Mouse (Mus musculus): Measurements from ENCODE around the gene P3h3.
A peak's percentile ranks its signal among the peaks of the same experiment; 100 is the strongest.

The P3h3 gene

DNA sequence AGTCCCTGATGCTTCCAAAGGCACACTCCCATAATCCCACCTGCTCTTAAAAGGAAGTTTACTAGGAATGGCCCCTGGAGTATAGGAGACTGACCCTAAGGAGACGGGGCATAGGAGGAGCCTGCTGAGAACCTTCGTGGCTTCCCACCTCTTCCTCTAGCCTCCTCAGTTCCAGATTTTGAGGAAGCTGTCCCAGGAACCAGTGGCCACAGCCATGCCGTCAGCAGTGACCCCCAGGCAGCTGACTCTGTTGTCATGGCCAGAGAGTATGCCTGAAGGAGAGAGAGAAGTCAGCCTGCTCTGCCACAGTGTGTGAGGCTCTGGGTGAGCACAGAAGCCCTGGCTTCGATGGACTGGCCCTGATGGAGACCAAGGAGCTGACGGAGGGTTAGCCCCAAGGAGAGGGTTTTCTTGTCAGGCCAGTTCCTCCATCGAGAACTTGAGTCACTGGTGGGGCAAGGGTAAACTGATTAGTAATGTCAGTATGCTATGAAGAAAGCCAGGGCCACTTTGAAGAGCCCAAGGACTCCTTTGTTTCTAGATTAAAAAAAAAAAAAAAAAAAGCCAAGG lies 23.0 kb downstream of the P3h3 start:
- DNase-seq (ENCODE audit: inconsistent age in 2 of 2, low spot score in 1 of 2): peak in 1 of 2 experiments; percentile 67

DNA sequence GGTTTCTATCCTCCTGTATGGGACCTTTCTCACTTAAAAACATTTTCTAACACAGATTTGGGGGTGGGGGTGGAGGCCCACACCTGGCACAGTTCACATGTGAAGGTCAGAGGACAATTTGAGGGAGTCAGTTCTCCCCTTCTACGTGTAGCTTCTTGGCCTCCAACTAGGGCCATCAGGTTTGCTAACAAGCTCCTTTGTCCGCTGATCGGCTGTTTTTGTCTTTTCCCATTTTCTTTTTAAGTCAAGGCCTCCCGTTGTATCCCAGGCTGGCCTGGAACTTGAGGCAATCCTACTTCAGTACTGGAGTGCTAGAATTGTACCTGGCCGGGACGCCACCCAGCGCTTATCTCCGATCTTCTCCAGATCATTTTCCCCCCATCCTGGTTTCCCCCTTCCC lies 25.9 kb downstream of the P3h3 start:
- no peak for DNase-seq (ENCODE audit: inconsistent age in 2 of 2, low spot score in 1 of 2)

GRCm38 (mm10) chr6:124831199-124831598 lies 26.4 kb downstream of the P3h3 start:
- DNase-seq (ENCODE audit: inconsistent age in 2 of 2, low spot score in 1 of 2): peak in 1 of 2 experiments; percentile 42

DNA sequence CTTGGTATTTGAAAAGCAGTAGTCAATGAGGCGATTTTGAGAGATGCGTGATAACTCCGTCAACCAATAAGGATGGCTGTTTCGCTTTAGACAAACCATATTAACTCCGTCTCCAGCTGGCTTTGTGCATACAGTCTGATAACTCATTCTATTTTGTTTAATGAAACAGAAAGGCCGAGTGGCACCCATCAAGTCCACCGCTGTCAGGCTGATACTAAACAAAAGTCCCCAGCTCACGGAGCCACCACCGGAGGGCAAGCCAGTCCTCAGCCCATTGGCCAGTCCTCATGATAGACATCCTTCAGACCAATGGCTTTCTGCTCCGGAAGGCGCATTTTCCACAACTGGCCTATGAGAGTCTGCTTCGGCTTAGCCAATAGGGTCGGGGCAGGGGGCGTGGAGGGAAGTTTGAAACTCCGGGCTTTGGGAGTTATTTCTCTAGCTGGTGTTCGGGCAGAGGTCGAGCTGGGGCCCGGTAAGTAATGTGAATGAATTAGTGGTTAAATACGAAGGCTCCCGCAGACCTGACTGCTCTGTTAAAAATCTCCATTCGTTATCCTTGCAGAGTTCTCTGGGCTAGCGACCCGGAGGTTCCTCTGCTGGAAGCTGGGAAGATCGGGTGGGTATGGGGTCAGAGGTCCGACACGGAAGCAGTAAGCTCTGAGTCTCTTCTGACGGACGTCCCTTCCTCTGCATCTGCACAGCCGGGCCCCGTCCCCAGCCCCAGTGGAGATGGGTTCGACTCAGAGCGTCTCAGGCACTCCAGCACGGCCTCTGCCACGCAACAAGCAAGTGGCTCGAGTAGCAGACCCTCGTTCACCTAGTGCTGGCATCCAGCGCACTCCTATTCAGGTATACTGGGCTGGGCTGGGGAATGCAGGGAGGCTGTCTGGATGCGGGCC lies 27.5 kb downstream of the P3h3 start:
- peak; percentile 94 to 98 for DNase-seq (ENCODE audit: inconsistent age in 2 of 2, low spot score in 1 of 2)

GRCm38 (mm10) chr6:124828868-124829798 lies 28.4 kb downstream of the P3h3 start, which contains the start of the genes Usp5 and Cdca3:
TSS of gene Usp5 (minus strand) at chr6:124829484.
TSS of gene Cdca3 (plus strand) at chr6:124829547.
- DNase-seq (ENCODE audit: inconsistent age in 2 of 2, low spot score in 1 of 2): peak; percentile 99 to 100

DNA sequence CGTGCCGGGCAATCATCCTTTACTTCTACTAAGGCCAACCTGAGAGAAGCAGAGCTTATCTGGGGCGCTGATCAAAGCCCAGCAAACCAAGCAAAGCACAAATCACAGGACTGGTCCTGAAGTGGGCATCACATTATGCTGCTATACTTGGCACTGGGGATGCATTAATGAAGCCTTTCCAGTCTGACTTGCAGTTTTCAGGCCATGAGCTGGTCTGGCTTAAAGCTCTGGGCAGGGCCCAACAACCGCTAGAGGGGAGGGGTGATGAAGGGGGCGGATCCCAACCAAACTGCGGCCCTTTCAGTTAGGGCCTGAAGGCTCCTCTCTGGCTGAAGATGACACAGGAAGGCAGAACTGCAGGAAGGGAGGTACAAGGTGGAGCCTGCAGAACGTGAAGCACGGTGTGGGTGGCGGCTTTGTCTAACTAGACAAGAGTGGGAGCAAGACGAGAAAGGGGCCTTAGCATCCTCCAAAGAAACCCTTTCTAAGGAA lies 29.4 kb downstream of the P3h3 start:
- DNase-seq (ENCODE audit: inconsistent age in 2 of 2, low spot score in 1 of 2): peak; percentile 73 to 85

DNA sequence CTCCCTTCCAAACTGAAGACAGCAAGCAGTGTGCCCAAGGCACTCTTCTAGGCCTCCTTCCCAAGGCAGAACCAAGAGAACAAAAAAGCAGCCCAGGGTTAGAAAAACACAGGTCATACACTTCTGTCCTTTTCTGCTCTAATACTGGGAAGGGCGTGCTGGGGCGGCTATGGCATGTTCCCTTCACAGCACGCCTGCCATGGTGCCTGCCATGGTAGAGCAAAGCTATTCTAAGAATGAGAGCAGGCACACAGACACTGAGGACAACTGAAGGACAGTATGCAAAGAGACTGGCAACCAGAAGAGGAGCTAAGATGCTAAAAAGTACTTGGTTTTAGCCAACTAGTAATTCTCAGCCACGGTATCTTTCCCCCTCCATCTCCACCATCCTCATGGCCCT lies 35.5 kb downstream of the P3h3 start:
- no peak for DNase-seq (ENCODE audit: inconsistent age in 2 of 2, low spot score in 1 of 2)

- DNase-seq (ENCODE audit: inconsistent age in 2 of 2, low spot score in 1 of 2): peak in 1 of 2 experiments; percentile 16
These were observed 36.7 kb downstream of the P3h3 start for GRCm38 (mm10) chr6:124820891-124821290.

DNA sequence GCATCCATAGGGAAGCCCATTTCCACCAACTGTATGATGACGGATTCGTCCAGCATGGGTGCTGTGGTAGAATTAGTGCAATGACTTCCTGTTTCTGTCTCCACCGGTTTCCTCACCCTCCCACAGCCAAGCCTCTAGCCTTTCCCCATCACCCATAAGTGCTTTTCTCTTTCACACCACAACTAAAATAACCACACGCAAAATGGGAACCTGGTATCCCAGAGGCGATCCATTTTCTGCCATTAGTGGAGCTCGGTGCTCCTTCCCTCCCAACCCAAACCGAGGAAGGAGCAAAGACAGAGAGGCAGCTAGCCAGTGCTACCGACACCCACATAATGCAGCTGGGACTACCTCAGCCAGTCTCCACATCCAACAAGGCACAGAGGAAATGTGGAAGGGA lies 39.6 kb downstream of the P3h3 start:
- peak; percentile 6 to 30 for DNase-seq (ENCODE audit: inconsistent age in 2 of 2, low spot score in 1 of 2)

GRCm38 (mm10) chr6:124817563-124817962 lies 40.0 kb downstream of the P3h3 start:
- DNase-seq (ENCODE audit: inconsistent age in 2 of 2, low spot score in 1 of 2): no peak

DNA sequence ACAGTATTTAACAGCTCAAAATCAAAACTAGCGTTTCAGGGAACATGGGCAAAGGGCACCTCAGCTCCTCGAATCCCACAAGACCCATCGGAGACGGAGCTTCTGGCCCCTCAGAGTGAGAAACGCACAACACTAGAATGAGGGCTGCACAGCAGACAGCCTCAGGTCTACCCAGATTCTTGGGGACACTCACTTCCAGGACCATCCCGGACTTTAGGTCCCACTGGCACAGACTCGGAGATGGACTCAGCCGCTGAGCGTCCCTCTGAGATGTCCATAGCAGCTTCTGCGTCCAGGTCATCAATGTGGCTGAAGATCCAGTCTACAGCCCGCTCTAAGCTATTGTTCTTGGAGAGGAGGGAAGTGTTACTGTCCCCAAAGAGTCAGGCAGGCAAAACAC lies 40.4 kb downstream of the P3h3 start:
- peak; percentile 4 to 27 for DNase-seq (ENCODE audit: inconsistent age in 2 of 2, low spot score in 1 of 2)

DNA sequence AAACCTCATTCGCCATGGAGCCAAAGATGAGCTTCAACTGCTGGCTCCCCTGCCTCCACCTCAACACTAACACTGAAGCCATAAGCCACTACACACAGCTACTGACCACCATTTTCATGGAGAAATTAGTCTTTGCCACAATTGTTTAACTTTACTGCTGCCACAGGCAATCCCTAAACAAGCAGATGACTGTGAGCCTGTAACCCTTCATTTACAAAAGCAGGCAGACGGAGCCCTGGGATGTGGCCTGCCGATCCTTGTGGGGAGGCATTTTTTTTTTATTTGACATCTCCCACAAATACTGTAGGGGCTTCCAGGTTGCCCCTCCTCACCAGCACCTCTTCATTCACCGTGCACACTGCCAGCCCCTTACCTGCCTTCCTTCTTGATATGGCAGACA lies 40.9 kb downstream of the P3h3 start:
- peak; percentile 2 to 22 for DNase-seq (ENCODE audit: inconsistent age in 2 of 2, low spot score in 1 of 2)

DNA sequence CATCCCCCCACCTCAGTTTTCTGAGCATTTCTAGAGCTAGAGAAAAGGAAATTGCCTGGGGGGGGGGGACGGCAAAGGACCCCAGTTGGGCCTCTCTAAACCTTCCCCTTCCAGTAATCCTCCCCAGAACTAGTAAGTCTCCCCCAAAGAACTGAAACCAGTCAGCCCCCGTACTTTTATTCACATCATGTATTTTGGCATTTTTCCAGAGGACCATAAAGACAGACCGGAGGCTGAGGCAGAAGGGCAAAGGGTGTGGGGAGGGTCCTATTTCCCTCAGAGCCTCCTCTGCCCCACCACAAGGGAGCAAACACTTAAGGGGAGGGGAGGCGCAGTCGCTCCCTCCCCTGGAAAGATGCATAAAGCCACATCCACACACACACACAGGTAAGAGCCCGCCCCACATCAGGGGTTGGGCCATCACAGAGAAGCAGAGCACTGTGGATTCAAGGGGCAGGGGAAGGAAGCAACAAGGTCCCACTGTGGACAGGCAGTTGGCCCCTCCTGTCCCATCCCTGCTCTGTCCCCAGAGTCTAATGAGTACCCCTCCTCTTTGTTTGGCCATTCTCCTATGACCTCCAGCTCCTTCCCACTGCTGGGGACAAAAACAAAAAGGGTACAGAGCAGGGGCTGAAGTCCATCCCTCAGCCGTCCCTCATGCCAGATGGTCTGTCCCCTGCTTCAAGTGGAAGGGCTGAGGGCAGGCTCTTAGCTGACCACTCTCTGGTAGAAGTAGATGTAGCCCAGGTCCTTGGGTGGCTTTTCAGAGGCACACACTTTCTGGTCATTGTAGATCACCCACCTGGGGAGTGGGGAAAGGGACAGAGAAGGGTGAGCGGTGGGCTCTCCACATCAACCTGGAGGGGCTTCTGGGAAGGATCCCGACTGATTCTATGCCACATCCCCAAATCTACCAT lies 42.4 kb downstream of the P3h3 start:
- peak; percentile 14 to 35 for DNase-seq (ENCODE audit: inconsistent age in 2 of 2, low spot score in 1 of 2)

GRCm38 (mm10) chr6:124814448-124814847 lies 43.1 kb downstream of the P3h3 start:
- DNase-seq (ENCODE audit: inconsistent age in 2 of 2, low spot score in 1 of 2): no peak

GRCm38 (mm10) chr6:124813933-124814332 lies 43.6 kb downstream of the P3h3 start, which contains the start of gene Tpi1:
TSS of gene Tpi1 (minus strand) at chr6:124814296.
- peak; percentile 94 to 98 for DNase-seq (ENCODE audit: inconsistent age in 2 of 2, low spot score in 1 of 2)

DNA sequence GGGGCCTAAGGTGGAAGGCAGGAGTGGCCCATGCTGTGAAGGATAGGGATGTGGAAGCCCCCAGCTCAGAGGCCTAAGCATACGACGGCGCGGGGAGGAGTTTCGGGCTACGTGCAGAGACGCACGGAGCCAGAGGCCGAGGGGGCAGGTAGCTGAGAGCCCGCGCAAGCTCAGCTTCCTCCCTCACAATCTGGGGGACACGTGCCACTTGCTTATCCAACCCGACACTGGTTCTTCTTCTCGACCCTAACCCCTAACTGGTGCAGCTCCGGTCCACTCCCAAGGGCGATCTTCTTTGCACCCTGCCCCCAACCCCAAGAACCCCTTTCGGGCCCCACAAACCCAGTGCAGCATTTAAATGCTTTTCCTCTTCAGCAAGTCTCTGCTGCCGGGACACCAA lies 44.1 kb downstream of the P3h3 start:
- peak; percentile 79 to 87 for DNase-seq (ENCODE audit: inconsistent age in 2 of 2, low spot score in 1 of 2)

- peak; percentile 29 to 67 for DNase-seq (ENCODE audit: inconsistent age in 2 of 2, low spot score in 1 of 2)
These were observed 44.7 kb downstream of the P3h3 start for GRCm38 (mm10) chr6:124812848-124813247.

- DNase-seq (ENCODE audit: inconsistent age in 2 of 2, low spot score in 1 of 2): peak; percentile 45 to 68
These were observed 45.6 kb downstream of the P3h3 start for GRCm38 (mm10) chr6:124811701-124812560.

DNA sequence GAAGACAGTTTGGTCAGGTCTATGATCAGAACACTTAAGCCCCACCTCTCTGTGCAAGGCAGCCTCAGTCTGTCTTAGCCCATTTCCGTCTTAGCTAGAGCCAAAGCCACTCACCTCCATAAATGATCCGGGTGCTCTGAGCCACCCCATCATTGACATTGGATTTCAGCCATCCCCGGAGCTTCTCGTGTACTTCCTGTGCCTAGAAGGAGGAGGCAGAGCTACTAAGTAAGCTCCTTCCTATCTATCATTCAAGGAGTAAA lies 46.2 kb downstream of the P3h3 start:
- no peak for DNase-seq (ENCODE audit: inconsistent age in 2 of 2, low spot score in 1 of 2)
